Mouse (Mus musculus) liver, embryonic 14.5 days (tissue): ENCODE results near the gene Slc3a1.

Source experiments
- CTCF ChIP-seq: IDR thresholded peaks from 2 replicates; pipeline ENCODE4 v1.5.1; 2016; ENCODE audit warnings: antibody characterized with exemption, low read depth, control low read depth
- EP300 ChIP-seq: IDR thresholded peaks from 2 replicates; pipeline ENCODE4 v1.6.1; 2016; ENCODE audit warnings: antibody characterized with exemption, low read depth

DNA sequence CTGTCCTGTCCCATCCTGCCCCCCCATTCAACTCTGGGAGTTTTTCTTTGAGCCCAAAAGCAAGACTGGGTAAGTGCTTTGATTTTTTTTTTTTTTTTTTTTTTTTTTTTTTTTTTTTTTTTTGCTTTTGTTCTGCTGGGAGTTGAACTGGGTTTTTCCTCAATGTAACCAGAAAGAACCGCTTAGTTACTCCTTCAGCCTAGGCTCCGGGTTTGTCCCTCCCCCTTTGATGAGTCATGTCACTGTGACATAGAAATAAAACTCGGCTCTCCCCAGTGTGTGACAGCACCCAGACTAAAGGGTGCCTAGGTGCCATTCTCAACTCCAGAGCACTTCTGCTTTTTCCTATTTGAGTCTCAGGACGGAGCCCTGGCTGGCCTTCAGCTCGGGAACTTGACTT lies 9.4 kb upstream of the Slc3a1 start:
- TF ChIP-seq CTCF (no peak), EP300 (no peak)
